Comparison of ENCODE assay signal across 22 mouse cellular contexts in the genomic region with DNA sequence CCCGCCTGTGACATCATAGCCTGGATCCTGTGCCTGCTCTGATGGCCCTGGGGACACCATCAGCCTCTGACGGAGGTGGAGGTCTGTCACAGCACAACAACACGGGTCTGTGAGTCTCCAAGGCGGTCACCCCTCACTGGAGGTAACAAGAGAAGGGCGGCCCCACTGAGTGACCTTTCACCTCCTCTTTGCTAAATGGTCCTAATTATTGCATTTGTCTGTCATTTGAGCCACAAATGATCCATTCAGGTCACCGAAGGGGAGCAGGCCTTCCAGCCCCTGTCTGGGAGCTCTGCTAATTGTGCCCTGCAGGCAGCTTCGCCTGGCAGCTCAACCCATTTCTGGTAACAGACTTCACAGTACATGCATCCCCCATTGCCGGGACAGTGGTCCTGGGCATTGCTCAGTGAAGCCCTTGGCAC.
A peak's percentile ranks its signal among the peaks of the same experiment; 100 is the strongest.
DNase-seq lines count a peak whose midpoint lies in the region; ATAC-seq and TF ChIP-seq lines count a peak whose summit lies in the region.
"Had no signal": no experiment of that assay in that cellular context is flagged by ENCODE, and none has a peak within 500 bp of the region (broad histone marks: within the 10 kb centered on the region; RNA-seq: fewer than 3 reads in every experiment).

No protein-coding gene starts in this region.

- H3K9ac ChIP-seq in forebrain, embryonic 15.5 days (replicated peaks) = no peak overlapping the region
- H3K9ac ChIP-seq in midbrain, embryonic 11.5 days (ENCODE audit: low read length) = no peak overlapping the region
- no peak overlapping the region for H3K9ac ChIP-seq in midbrain, postnatal 0 days (replicated peaks; ENCODE audit: low read length, poor library complexity, severe bottlenecking)
- H3K9ac ChIP-seq in forebrain, embryonic 13.5 days = no peak overlapping the region
- H3K9ac ChIP-seq: embryonic facial prominence, embryonic 12.5 days; heart, embryonic 15.5 days; hindbrain, embryonic 13.5 days had no signal

- TF ChIP-seq CTCF in midbrain, postnatal 0 days (IDR thresholded peaks at IDR 0.05) = no peak

- peaks cover 100% of the 10 kb centered on the region for H3K27me3 ChIP-seq in forebrain, embryonic 10.5 days (ENCODE audit: poor library complexity, severe bottlenecking)
- peaks cover 5% of the 10 kb centered on the region for H3K27me3 ChIP-seq in forebrain, embryonic 15.5 days
- H3K27me3 ChIP-seq in midbrain, embryonic 11.5 days (ENCODE audit: control insufficient read depth, insufficient read depth, low read length) = peaks cover 11% of the 10 kb centered on the region
- H3K27me3 ChIP-seq in midbrain, postnatal 0 days (ENCODE audit: insufficient read depth, low read length) = peaks cover 24% of the 10 kb centered on the region
- H3K27me3 ChIP-seq in forebrain, embryonic 13.5 days = peaks cover 42% of the 10 kb centered on the region

- H3K4me1 ChIP-seq in forebrain, embryonic 10.5 days = peaks cover 37% of the 10 kb centered on the region
- H3K4me1 ChIP-seq in forebrain, embryonic 15.5 days = peaks cover 12% of the 10 kb centered on the region
- H3K4me1 ChIP-seq in midbrain, embryonic 11.5 days (ENCODE audit: control insufficient read depth, insufficient read depth, low read length) = peaks cover 2% of the 10 kb centered on the region
- H3K4me1 ChIP-seq in midbrain, postnatal 0 days (ENCODE audit: insufficient read depth, low read length) = 0 out of 2 replicates have a peak, but pooled peaks cover 4% of the 10 kb centered on the region
- peaks cover 18% of the 10 kb centered on the region for H3K4me1 ChIP-seq in forebrain, embryonic 13.5 days
- H3K4me1 ChIP-seq: heart, embryonic 15.5 days had no signal

- WGBS in forebrain, embryonic 10.5 days = 7% methylated on average over 8 of the region's 8 CpGs
- WGBS in forebrain, embryonic 15.5 days = 12% methylated on average over 8 of the region's 8 CpGs
- WGBS in midbrain, embryonic 11.5 days = 15% methylated on average over 8 of the region's 8 CpGs
- 23% methylated on average over 8 of the region's 8 CpGs for WGBS in midbrain, postnatal 0 days
- 8% methylated on average over 8 of the region's 8 CpGs for WGBS in forebrain, embryonic 13.5 days

- peak; percentile 52 for DNase-seq in forebrain, embryonic 10.5 days (ENCODE audit: extremely low spot score, low spot score)
- DNase-seq in midbrain, embryonic 11.5 days (ENCODE audit: low spot score, missing footprints) = peak; percentile 84
- no peak for DNase-seq in midbrain, postnatal 0 days (ENCODE audit: low spot score)
- DNase-seq in retina, embryonic 14.5 days (ENCODE audit: low spot score) = peak; percentile 82
- no peak for DNase-seq in thymus, postnatal 25 days
- DNase-seq in MN1 (ENCODE audit: low spot score) = no peak
- DNase-seq: adrenal gland, adult 8-10 months; cerebellum, adult 18-20 months; gastrocnemius, postnatal 10 days; heart, adult 18-20 months; layer of hippocampus, postnatal 36 days; lung, adult 2 months; midbrain, embryonic 14.5 days; thymus, adult 18-20 months had no signal

- ATAC-seq in forebrain, embryonic 15.5 days (replicated peaks) = no peak; the same call in 1 of the 2 replicates
- ATAC-seq in midbrain, embryonic 11.5 days (ENCODE audit: low FRiP score) = 0 out of 2 replicates have a peak, but pooled peaks have one; percentile 22
- ATAC-seq in midbrain, postnatal 0 days (ENCODE audit: low FRiP score) = no peak
- ATAC-seq in forebrain, embryonic 13.5 days = 0 out of 2 replicates have a peak, but pooled peaks have one; percentile 30
- ATAC-seq: intestine, embryonic 16.5 days had no signal

- H3K27ac ChIP-seq in forebrain, embryonic 10.5 days = peak overlapping the region; percentile 8; the same call in 1 of the 2 replicates
- H3K27ac ChIP-seq in forebrain, embryonic 15.5 days (replicated peaks) = no peak overlapping the region
- H3K27ac ChIP-seq in midbrain, embryonic 11.5 days (ENCODE audit: low read depth, low read length) = no peak overlapping the region
- no peak overlapping the region for H3K27ac ChIP-seq in midbrain, postnatal 0 days (ENCODE audit: low read depth, low read length)
- no peak overlapping the region for H3K27ac ChIP-seq in forebrain, embryonic 13.5 days
- H3K27ac ChIP-seq: embryonic facial prominence, embryonic 12.5 days; heart, embryonic 15.5 days; hindbrain, embryonic 13.5 days; macrophage had no signal

- no peaks in the 10 kb centered on the region for H3K9me3 ChIP-seq in forebrain, embryonic 10.5 days
- no peaks in the 10 kb centered on the region for H3K9me3 ChIP-seq in forebrain, embryonic 15.5 days
- H3K9me3 ChIP-seq in midbrain, embryonic 11.5 days (ENCODE audit: control insufficient read depth, low read length) = no peaks in the 10 kb centered on the region
- no peaks in the 10 kb centered on the region for H3K9me3 ChIP-seq in midbrain, postnatal 0 days (ENCODE audit: low read length)
- H3K9me3 ChIP-seq in forebrain, embryonic 13.5 days (replicated peaks) = no peaks in the 10 kb centered on the region
- H3K9me3 ChIP-seq: embryonic facial prominence, embryonic 12.5 days; heart, embryonic 15.5 days; hindbrain, embryonic 13.5 days had no signal

- no peak overlapping the region for H3K4me2 ChIP-seq in forebrain, embryonic 15.5 days (replicated peaks)
- H3K4me2 ChIP-seq in midbrain, embryonic 11.5 days = no peak overlapping the region
- H3K4me2 ChIP-seq in midbrain, postnatal 0 days (ENCODE audit: low read depth, low read length, poor library complexity, severe bottlenecking) = no peak overlapping the region
- H3K4me2 ChIP-seq in forebrain, embryonic 13.5 days = no peak overlapping the region
- H3K4me2 ChIP-seq: embryonic facial prominence, embryonic 12.5 days; heart, embryonic 15.5 days; hindbrain, embryonic 13.5 days; liver, embryonic 11.5 days had no signal

- no peaks in the 10 kb centered on the region for H3K36me3 ChIP-seq in forebrain, embryonic 10.5 days (replicated peaks)
- no peaks in the 10 kb centered on the region for H3K36me3 ChIP-seq in forebrain, embryonic 15.5 days
- H3K36me3 ChIP-seq in midbrain, embryonic 11.5 days (ENCODE audit: control insufficient read depth, insufficient read depth, low read length) = no peaks in the 10 kb centered on the region
- H3K36me3 ChIP-seq in midbrain, postnatal 0 days (ENCODE audit: insufficient read depth, low read length) = no peaks in the 10 kb centered on the region
- no peaks in the 10 kb centered on the region for H3K36me3 ChIP-seq in forebrain, embryonic 13.5 days (ENCODE audit: poor library complexity, severe bottlenecking)
- H3K36me3 ChIP-seq: embryonic facial prominence, embryonic 12.5 days; heart, embryonic 15.5 days; hindbrain, embryonic 13.5 days had no signal

- H3K4me3 ChIP-seq in forebrain, embryonic 10.5 days = no peak overlapping the region
- no peak overlapping the region for H3K4me3 ChIP-seq in forebrain, embryonic 15.5 days
- H3K4me3 ChIP-seq in midbrain, embryonic 11.5 days (ENCODE audit: low read depth, low read length) = no peak overlapping the region
- no peak overlapping the region for H3K4me3 ChIP-seq in midbrain, postnatal 0 days (ENCODE audit: low read depth, low read length)
- no peak overlapping the region for H3K4me3 ChIP-seq in forebrain, embryonic 13.5 days
- H3K4me3 ChIP-seq: embryonic facial prominence, embryonic 12.5 days; heart, embryonic 15.5 days; hindbrain, embryonic 13.5 days had no signal

Comparison
In these comparisons a context has a peak if more than half of its experiments do, and no peak if none do; other contexts are left out.
1. DNase-seq: peak in forebrain, embryonic 10.5 days (single experiment), midbrain, embryonic 11.5 days (single experiment) and retina, embryonic 14.5 days (single experiment); none in midbrain, postnatal 0 days (single experiment), thymus, postnatal 25 days (single experiment) and MN1 (single experiment).
2. ATAC-seq: peak in midbrain, embryonic 11.5 days (single experiment) and forebrain, embryonic 13.5 days (single experiment); none in forebrain, embryonic 15.5 days (single experiment) and midbrain, postnatal 0 days (single experiment).